Mouse (Mus musculus) testis, adult 2 months (tissue): ENCODE data around the gene Srrm1.

ENCODE experiments used
- CTCF ChIP-seq: fragments of 200-500 bp; IDR thresholded peaks from 2 replicates; pipeline ENCODE4 v1.5.1; 2012; ENCODE audit warnings: low read depth, mild to moderate bottlenecking, inconsistent platforms, low read length, moderate library complexity; ENCODE audit not compliant: control insufficient read depth, insufficient read depth, insufficient replicate concordance
- POLR2A ChIP-seq: fragments of 200-500 bp; IDR thresholded peaks from 2 replicates; pipeline ENCODE4 v1.6.1; 2012; ENCODE audit warnings: low read depth, mild to moderate bottlenecking, inconsistent platforms, low read length, moderate library complexity; ENCODE audit not compliant: control insufficient read depth

DNA sequence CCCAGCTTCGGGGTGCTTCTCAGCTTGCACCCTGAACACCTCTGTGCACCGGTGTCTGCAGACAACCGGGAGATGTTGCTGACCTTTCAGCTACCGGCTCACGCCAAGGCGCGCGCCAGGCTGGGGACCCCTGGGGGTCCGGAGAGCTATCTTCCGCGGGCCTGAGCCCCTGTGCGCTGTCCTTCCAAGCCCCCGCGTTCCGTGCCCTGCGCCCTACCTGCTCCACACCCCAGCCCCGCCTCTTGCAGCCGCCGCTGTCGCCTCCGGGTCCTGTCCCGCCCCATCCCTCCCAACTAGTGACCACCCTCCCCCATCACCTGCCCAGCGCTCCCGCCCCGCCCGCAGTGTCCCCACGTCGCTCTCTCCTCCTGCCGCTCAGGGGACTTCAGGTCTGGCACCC, 44.9 kb upstream of the Srrm1 start, which contains the start of gene Ncmap:
- TF ChIP-seq CTCF (no peak), POLR2A (no peak)
